Mouse (Mus musculus) c-Kit-positive CD71-negative TER-119-negative erythroid progenitor cells, embryonic 14.5 days (primary cell): ENCODE measurements around the gene Phykpl.
A peak's percentile ranks its signal among the peaks of the same experiment; 100 is the strongest.
"Not testable (repeated sequence)": the region's sequence is repeated elsewhere in the genome, so short reads cannot be mapped to it uniquely, and the experiment has no call there.

Experiments
- DNase-seq: peaks from one replicate; pipeline ENCODE4 v3.0.0-alpha.2; 2013; ENCODE audit warnings: low read depth

Gene Phykpl

GRCm38 (mm10) chr11:51617693-51618092 is 33.1 kb downstream of the Phykpl start:
- peak; percentile 72 for DNase-seq

GRCm38 (mm10) chr11:51618894-51619408 is 34.4 kb downstream of the Phykpl start:
- DNase-seq = no peak

GRCm38 (mm10) chr11:51619409-51620060 is 35.0 kb downstream of the Phykpl start, which contains the start of gene Nhp2:
Gene Nhp2, plus strand, starts transcription at chr11:51619735.
- peak; percentile 100 for DNase-seq

- DNase-seq = no peak
These were observed 35.5 kb downstream of the Phykpl start for GRCm38 (mm10) chr11:51620084-51620483.

GRCm38 (mm10) chr11:51621776-51622175 is 37.2 kb downstream of the Phykpl start:
- no peak for DNase-seq

- no peak for DNase-seq
These were observed 38.5 kb downstream of the Phykpl start for GRCm38 (mm10) chr11:51622971-51623491.

GRCm38 (mm10) chr11:51625187-51625820 is 40.7 kb downstream of the Phykpl start:
- no peak for DNase-seq

- DNase-seq = no peak
These were observed 42.9 kb downstream of the Phykpl start for GRCm38 (mm10) chr11:51627425-51627824.

GRCm38 (mm10) chr11:51627907-51628306 is 43.4 kb downstream of the Phykpl start:
- no peak for DNase-seq

GRCm38 (mm10) chr11:51629651-51630314 is 45.2 kb downstream of the Phykpl start:
- no peak for DNase-seq

- DNase-seq = no peak
These were observed 47.7 kb downstream of the Phykpl start for GRCm38 (mm10) chr11:51632130-51632753.

GRCm38 (mm10) chr11:51633200-51633599 is 48.6 kb downstream of the Phykpl start:
- not testable (repeated sequence) for DNase-seq

- DNase-seq = no peak
These were observed 49.2 kb downstream of the Phykpl start for GRCm38 (mm10) chr11:51633721-51634120.

GRCm38 (mm10) chr11:51635127-51635524 is 50.6 kb downstream of the Phykpl start:
- DNase-seq = no peak

GRCm38 (mm10) chr11:51635525-51636322 is 51.2 kb downstream of the Phykpl start, which contains the start of gene Rmnd5b:
Gene Rmnd5b, minus strand, starts transcription at chr11:51635896.
- peak; percentile 65 for DNase-seq

- peak; percentile 74 for DNase-seq
These were observed 51.7 kb downstream of the Phykpl start for GRCm38 (mm10) chr11:51636323-51636684.

GRCm38 (mm10) chr11:51637971-51638414 is 53.4 kb downstream of the Phykpl start:
- DNase-seq = peak; percentile 66

GRCm38 (mm10) chr11:51638497-51638896 is 53.9 kb downstream of the Phykpl start:
- DNase-seq = no peak

- DNase-seq = no peak
These were observed 56.2 kb downstream of the Phykpl start for GRCm38 (mm10) chr11:51640748-51641147.

- no peak for DNase-seq
These were observed 58.6 kb downstream of the Phykpl start for GRCm38 (mm10) chr11:51643202-51643601.

- DNase-seq = no peak
These were observed 59.2 kb downstream of the Phykpl start for GRCm38 (mm10) chr11:51643761-51644160.
